Mouse (Mus musculus) heart, postnatal 4 days (tissue): ENCODE measurements at regions not wholly inside any gene's neighbourhood (a gene's known extent, or its start where the extent isn't known, plus 50 kb on each side); places are given as distances from the start of the nearest gene placed in this dataset.
A peak's percentile ranks its signal among the peaks of the same experiment; 100 is the strongest.
"Not testable (repeated sequence)": the region's sequence is repeated elsewhere in the genome, so short reads cannot be mapped to it uniquely, and the experiment has no call there.

Experiments used
- DNase-seq: peaks from one replicate; pipeline ENCODE4 v3.0.0; 2021

- peak; percentile 6 for DNase-seq
Measured at GRCm38 (mm10) chr15:3909471-3909870, 69.9 kb downstream of the Fbxo4 start.

GRCm38 (mm10) chr15:3908721-3909120 lies 70.7 kb downstream of the Fbxo4 start:
- DNase-seq, result no peak

GRCm38 (mm10) chr15:3905548-3905947 lies 73.8 kb downstream of the Fbxo4 start:
- DNase-seq, result no peak

GRCm38 (mm10) chr15:3878429-3878828 lies 100.9 kb downstream of the Fbxo4 start:
- no peak for DNase-seq

- no peak for DNase-seq
Measured at GRCm38 (mm10) chr15:3877506-3877905, 101.9 kb downstream of the Fbxo4 start.

GRCm38 (mm10) chr15:3875210-3875861 lies 104.0 kb downstream of the Fbxo4 start:
- DNase-seq, result peak; percentile 60

- DNase-seq, result no peak
Measured at GRCm38 (mm10) chr15:3831802-3832201, 147.6 kb downstream of the Fbxo4 start.

- no peak for DNase-seq
Measured at GRCm38 (mm10) chr15:3805430-3805829, 173.9 kb downstream of the Fbxo4 start.

- no peak for DNase-seq
Measured at GRCm38 (mm10) chr15:3775865-3776264, 192.6 kb upstream of the Ghr start.

- DNase-seq, result no peak
Measured at GRCm38 (mm10) chr15:3772228-3772789, 189.0 kb upstream of the Ghr start.

GRCm38 (mm10) chr15:3770312-3770711 lies 187.0 kb upstream of the Ghr start:
- DNase-seq, result no peak

GRCm38 (mm10) chr15:3764726-3765125 lies 181.4 kb upstream of the Ghr start:
- DNase-seq, result no peak

- no peak for DNase-seq
Measured at GRCm38 (mm10) chr15:3760396-3760795, 177.1 kb upstream of the Ghr start.

GRCm38 (mm10) chr15:3755636-3756035 lies 172.3 kb upstream of the Ghr start:
- no peak for DNase-seq

GRCm38 (mm10) chr15:3748072-3748471 lies 164.8 kb upstream of the Ghr start:
- not testable (repeated sequence) for DNase-seq

- DNase-seq, result no peak
Measured at GRCm38 (mm10) chr15:3743168-3743814, 160.0 kb upstream of the Ghr start.

GRCm38 (mm10) chr15:3742191-3742590 lies 158.9 kb upstream of the Ghr start:
- DNase-seq, result no peak

- no peak for DNase-seq
Measured at GRCm38 (mm10) chr15:3725214-3725613, 141.9 kb upstream of the Ghr start.

GRCm38 (mm10) chr15:3720668-3721340 lies 137.5 kb upstream of the Ghr start:
- no peak for DNase-seq

GRCm38 (mm10) chr15:3711764-3712163 lies 128.5 kb upstream of the Ghr start:
- no peak for DNase-seq

GRCm38 (mm10) chr15:3707089-3708078 lies 124.1 kb upstream of the Ghr start:
- DNase-seq, result peak; percentile 33

- no peak for DNase-seq
Measured at GRCm38 (mm10) chr15:3699234-3699814, 116.0 kb upstream of the Ghr start.
